Mouse (Mus musculus): ENCODE results near the gene Stambpl1.
"Not testable (repeated sequence)": the region's sequence is repeated elsewhere in the genome, so short reads cannot be mapped to it uniquely, and the experiment has no call there.

Stambpl1 gene

GRCm38 (mm10) chr19:34198901-34199300, 6.9 kb downstream of the Stambpl1 start:
- no peak for DNase-seq (ENCODE audit: low spot score)

- DNase-seq (ENCODE audit: low spot score) = no peak
Observed at GRCm38 (mm10) chr19:34199488-34199887, 7.5 kb downstream of the Stambpl1 start.

GRCm38 (mm10) chr19:34202668-34203067, 10.6 kb downstream of the Stambpl1 start:
- DNase-seq (ENCODE audit: low spot score) = no peak

GRCm38 (mm10) chr19:34206128-34206527, 14.1 kb downstream of the Stambpl1 start:
- not testable (repeated sequence) for DNase-seq (ENCODE audit: low spot score)

DNA sequence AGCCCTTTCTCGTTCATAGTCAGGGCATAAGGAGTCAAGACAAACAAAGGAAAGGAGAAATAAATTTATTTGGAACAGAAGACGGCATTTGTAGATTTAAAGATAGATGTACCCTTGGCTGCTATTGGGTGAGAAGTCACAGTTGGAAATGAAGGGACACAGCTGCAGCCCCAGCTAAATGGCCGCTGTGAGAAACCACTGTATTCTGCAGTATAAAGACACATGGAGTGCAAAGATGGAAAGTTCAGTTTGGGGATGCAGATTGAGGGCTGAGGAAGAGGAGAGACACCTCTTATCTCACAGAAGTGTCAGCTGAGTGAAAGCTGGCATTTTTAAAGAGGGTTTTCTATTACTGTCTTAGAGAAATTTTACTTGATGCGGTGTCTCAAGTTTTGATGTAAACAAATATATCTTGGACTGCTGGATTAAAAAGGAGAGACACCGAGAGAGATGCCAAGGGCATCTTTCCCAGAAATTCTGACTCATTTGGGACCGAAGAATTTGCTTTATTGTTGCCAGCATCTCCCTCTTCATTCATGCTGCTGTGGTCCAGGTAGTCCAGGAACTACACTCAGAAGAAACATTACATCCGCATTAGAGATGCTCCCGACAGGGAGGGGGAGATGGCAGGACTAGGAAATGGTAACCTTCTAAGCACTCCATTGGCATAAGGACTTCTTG, 14.9 kb downstream of the Stambpl1 start:
- DNase-seq (ENCODE audit: low spot score) = no peak

DNA sequence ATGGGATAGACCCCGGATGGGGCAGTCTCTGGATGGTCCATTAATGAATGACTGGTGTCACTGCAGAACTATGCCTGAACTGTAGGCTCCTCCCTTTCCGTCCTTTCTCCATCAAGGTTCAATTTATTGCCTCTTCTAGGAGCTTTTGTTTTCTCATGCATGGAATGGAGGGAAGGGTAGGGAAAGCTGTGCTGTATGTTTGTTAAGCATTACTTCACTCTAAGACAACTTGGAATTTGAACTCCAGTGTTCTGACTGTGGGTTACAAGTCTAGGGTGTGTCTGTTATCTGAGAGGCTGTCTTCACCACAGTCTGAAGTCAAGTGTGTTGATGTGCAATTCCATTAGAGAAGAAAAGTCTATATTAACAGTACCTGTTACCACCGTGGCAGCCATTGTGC, 17.0 kb downstream of the Stambpl1 start:
- DNase-seq (ENCODE audit: low spot score) = no peak

DNA sequence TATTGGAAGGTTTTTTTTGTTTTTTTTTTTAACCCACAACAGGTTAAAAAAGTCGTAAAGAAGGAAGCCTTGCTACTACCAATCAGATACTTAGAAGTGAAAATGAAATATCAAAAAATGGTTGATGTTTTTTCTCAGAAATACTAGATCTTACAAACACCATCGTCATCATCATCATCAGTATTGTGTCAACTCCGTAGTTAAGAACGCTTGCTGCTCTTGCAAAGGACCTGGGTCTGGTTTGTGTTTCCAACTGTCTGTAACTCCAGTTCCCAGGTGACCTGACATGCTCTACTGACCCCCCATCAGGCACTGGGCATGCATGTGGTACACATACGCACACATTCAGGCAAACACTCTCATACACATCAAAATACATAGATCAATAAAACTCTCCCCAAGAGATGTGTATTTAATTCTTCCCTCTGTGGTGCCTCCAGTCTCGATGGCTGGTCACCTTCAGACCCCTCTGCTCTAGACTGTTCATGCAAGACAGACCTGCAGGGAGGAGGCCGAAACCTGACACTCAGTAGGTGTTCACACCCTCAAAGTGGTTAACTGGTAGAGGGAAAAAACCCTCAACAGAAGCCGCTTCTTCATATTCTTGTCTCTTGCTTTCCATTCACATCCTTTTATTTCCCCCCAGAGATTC, 18.0 kb downstream of the Stambpl1 start:
- no peak for DNase-seq (ENCODE audit: low spot score)

DNA sequence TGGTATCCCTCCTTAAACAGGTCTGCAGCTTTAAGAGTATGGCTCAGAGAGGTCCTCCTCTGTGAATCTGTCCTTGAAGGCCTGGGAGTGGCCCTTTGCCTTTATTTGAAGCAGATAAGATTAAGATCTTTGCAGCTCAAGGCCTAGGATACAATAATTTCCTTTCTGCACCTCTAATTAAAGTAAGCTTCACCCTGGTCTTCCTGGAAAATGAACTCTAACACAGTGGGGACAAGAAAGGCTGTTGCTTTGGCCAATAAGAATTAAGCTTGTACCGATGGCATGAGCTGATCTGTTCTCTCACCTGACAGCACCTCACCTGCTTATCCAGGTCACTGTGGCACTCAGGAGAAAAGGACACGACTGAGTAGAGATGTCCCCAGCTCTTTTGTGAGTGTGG, 18.8 kb downstream of the Stambpl1 start:
- no peak for DNase-seq (ENCODE audit: low spot score)

GRCm38 (mm10) chr19:34212489-34213250, 20.6 kb downstream of the Stambpl1 start:
- DNase-seq (ENCODE audit: low spot score) = peak; percentile 22

DNA sequence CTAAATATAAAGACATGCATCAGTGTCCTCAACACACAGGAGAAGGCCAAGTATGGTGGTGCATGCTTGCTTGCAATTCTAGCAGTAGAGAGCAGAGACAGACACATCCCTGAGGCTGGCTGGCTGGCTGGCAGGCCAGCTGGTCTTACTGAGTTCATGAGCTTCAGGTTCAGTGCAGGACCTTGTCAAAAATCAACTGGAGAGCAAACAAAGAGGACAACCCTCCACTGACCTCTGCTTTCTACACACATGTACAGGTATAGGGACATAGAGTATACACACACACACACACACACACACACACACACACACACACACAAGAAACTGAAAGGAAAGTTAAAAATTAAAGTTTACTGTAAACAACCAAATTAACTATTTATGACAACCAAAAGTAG, 21.2 kb downstream of the Stambpl1 start:
- DNase-seq (ENCODE audit: low spot score) = no peak

- DNase-seq (ENCODE audit: low spot score) = no peak
Observed at GRCm38 (mm10) chr19:34214136-34214535, 22.1 kb downstream of the Stambpl1 start.

DNA sequence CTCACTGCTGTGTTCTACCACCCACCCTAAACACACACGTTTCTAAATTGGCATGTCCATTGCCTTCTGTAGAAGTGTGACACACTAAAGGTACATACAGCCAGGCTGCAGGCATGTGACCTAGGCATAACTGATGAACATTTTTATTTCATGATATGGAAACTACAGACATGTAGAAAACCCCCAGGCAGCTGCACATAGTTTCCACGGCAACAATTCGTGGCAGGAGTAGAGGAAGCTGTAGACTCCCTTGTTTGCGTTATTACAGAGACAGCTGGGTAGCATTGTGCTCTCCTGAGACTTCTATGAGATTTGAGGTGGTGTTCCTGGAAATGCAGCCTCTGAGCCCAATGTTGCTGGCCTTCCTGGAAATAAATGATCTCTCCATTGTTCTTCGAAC, 24.9 kb downstream of the Stambpl1 start:
- DNase-seq (ENCODE audit: low spot score) = no peak

GRCm38 (mm10) chr19:34217761-34218160, 25.7 kb downstream of the Stambpl1 start:
- DNase-seq (ENCODE audit: low spot score) = no peak

DNA sequence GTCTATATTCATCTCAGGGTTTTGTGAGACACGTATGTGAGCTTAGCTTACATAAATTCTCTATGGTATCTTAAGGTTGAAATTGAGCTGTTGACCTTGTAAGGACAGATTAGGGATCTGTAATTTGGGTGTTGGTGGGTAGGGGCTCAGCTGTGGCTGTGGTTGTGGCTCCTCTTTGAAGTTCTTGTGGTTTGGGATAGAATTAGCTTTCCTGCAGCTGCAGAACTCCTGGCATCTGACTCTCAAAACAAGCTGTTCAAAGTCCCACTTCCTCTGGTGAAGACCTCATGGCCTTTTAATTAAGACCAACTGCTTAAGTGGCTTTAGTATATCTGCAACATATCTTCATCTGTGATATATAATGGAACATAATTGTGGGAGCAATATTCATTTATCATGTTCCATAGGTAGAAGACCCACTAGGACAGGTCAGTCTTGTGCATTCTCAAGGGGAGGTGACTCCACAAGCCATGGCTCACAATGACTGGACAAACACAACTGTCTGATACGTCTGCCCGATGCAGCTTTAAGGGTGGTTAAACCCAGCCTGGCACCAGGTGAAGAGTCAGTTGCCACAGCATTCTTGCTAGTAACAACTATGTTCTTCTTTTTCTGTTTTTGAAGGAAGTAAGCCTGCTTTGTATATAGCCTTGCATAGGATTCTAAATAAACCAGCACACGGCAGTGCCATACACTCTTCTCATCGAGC, 27.4 kb downstream of the Stambpl1 start:
- no peak for DNase-seq (ENCODE audit: low spot score)

DNA sequence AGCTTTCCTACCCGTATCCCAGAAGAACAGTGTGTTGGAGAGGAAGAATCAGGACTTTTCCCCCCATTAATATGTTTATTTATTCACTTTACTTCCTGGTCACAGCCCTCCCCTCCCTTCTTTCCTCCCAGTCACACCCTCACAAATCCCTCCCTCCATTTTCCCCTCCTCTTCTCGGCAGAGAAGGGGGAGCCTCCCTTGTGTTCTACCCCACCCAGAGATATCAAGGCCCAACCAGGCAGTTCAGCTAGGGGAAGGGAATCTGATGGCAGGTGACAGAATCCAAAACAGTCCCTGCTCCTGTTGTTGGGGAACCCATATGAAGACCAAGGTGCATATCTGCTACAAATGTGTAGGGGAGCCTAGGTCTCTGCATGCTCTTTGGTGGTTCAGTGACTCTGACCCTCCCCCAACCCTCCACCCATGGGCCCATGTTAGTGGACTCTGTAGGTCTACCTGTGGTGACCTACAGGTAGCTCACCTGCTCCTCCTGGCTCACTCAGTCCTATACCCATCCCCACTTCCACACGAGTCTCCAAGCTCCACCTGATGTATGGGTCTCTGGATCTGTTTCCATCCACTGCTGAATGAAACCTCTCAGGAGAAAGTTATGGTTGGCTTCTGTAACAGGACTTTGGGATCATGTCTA, 28.8 kb downstream of the Stambpl1 start:
- DNase-seq (ENCODE audit: low spot score) = no peak

DNA sequence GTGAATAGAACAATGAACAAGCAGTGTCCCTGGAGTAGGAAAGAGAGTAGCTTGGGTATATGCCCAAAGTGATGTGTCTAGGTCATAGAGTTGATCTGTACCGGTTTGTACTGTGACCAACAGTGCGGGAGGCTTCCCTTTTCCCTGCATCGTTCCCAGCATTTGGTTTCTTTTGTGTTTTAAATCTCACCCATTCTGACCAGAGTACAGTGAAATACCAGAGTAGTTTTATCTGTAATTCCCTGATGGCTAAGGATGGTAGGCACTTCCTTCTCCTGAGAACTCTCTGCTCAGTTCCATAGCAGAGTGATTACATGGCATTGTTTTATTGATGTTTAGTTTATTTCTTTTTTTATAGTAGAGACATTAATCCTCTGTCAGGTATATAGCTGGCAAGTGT, 30.8 kb downstream of the Stambpl1 start:
- no peak for DNase-seq (ENCODE audit: low spot score)

- DNase-seq (ENCODE audit: low spot score) = no peak
Observed at GRCm38 (mm10) chr19:34231596-34231995, 39.6 kb downstream of the Stambpl1 start.

- DNase-seq (ENCODE audit: low spot score) = no peak
Observed at GRCm38 (mm10) chr19:34232326-34232725, 40.3 kb downstream of the Stambpl1 start.

DNA sequence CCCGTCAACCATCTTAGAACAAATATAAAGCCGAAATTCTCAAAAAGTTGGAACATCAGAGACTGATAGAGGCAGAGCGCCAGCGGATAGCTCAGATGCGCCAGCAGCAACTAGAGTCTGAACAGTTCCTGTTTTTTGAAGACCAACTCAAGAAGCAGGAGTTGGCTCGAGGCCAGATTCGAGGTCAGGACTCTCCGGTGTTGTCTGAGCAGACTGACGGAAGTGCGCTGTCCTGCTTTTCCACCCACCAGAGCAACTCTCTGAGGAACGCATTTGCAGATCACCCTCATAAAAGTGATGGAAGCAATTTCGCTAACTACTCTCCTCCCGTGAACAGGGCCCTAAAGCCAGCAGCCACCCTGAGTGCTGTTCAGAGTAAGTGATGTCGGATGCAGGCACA, 41.9 kb downstream of the Stambpl1 start:
- DNase-seq (ENCODE audit: low spot score) = no peak

DNA sequence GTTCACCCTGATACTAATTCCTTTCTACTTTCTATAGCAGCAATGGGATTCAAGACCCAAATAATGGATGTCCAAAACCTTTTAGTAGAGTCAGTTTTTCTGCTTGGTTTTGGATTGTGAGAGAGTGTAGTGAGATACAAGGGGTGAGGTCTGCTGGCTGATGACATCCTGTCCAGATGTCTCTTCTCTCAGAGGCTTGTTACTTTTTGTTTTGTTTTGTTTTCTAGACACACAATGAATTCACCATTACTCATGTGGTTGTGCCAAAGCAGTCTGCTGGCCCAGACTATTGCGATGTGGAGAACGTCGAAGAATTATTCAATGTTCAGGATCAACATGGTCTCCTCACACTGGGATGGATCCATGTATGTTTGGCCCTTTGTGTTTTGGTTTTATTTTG, 44.0 kb downstream of the Stambpl1 start:
- no peak for DNase-seq (ENCODE audit: low spot score)

GRCm38 (mm10) chr19:34237746-34238145, 45.7 kb downstream of the Stambpl1 start:
- DNase-seq (ENCODE audit: low spot score) = no peak
